Mouse (Mus musculus): ENCODE data around the gene Fam192a. TPM values are rescaled to one million over a fixed set of nuclear protein-coding genes. Genes with fewer than 3 reads are reported as not detected.

The Fam192a gene
- polyA plus RNA-seq, 1 experiment from 2014 or later: 70.0 TPM

DNA sequence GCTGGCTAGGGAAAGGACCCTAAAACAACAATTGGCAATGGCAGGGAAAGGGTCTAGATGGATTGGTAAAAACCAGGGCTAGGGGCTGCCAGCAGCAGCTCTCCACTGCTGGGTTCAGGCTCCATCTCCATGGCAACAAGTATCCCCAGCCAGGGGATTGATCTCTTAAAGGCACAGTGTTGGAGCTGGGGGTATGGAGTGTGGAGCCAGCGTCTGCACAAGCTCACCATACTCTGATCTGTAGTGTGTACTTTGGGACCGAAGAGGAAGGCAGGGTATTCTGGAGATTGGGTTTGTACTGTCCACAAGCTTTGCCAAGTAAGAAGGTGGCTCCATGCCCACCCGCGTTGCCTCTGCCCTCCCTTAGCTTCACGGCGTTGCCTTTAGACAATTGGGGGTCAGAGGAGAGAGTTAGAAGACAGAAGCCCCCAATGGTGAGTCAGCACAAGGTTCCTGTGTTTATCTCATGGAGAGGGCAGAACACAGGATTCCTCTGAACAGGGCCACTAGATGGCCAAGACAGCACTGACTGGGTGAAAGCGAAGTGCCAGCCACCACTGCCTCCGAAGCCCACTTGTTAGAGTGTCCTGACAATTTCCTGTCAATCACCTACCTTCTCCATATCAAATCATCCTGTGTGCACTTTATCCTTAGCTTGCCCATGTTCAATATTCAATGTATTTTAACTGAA lies 34.5 kb downstream of the Fam192a start:
- H3K36me3 ChIP-seq: 0 out of 2 replicates have a peak, but pooled peaks cover 6% of the 10 kb centered on the region
- H3K4me1 ChIP-seq: peaks cover 21% of the 10 kb centered on the region
- H3K9me3 ChIP-seq (replicated peaks): no peaks in the 10 kb centered on the region
- no peak; the same call in 1 of the 2 replicates for ATAC-seq (replicated peaks; ENCODE audit: low FRiP score)
- H3K9ac ChIP-seq: no peak overlapping the region
- H3K4me2 ChIP-seq: no peak overlapping the region
- no peaks in the 10 kb centered on the region for H3K27me3 ChIP-seq
- 75% methylated on average over 8 of the region's 8 CpGs for WGBS
- no peak overlapping the region for H3K4me3 ChIP-seq (replicated peaks)
- no peak overlapping the region for H3K27ac ChIP-seq

DNA sequence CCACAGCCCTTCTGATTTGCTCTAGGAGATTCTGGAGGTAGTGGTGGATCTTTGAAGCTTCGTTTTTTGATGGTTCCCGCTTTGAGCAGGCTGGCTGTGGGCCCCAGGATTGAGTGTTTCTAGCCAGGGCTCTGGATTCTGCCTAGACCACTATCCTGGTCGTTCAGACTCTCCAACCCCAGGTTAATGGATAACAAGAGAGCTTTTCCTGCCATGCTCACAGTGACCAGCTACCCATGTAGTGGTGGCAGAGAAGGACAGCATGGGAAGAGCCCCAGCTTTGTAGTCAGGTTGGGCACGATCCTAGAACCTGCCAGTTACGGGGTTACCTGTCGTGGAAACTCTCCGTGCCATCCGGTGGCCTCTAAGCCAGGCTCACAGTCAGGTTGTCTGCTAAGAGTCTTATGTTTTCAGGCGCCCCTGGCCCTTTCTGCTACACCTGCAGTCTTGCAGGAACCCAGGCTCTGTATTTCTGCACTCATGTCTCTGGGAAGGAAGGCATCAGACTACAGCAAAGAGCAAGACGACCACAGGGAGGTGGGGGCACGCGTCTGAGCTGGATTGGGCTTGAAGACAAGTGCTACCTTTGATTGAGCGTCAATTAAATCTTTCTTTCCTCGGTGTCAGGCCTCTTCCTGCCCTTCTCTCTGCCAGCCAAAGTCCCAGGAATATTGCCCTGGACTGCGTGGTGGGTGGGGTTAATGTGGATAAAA lies 35.2 kb downstream of the Fam192a start:
- Histone ChIP-seq H3K9me3 (replicated peaks) (no peaks in the 10 kb centered on the region), H3K4me2 (no peak overlapping the region), H3K27ac (peak overlapping the region; percentile 29; the same call in 1 of the 2 replicates), H3K36me3 (no peaks in the 10 kb centered on the region), H3K4me1 (peaks cover 21% of the 10 kb centered on the region), H3K9ac (no peak overlapping the region), H3K4me3 (replicated peaks) (no peak overlapping the region), H3K27me3 (no peaks in the 10 kb centered on the region)
- peak; percentile 55; the same call in 1 of the 2 replicates for ATAC-seq (replicated peaks; ENCODE audit: low FRiP score)
- WGBS: 47% methylated on average over 15 of the region's 15 CpGs

DNA sequence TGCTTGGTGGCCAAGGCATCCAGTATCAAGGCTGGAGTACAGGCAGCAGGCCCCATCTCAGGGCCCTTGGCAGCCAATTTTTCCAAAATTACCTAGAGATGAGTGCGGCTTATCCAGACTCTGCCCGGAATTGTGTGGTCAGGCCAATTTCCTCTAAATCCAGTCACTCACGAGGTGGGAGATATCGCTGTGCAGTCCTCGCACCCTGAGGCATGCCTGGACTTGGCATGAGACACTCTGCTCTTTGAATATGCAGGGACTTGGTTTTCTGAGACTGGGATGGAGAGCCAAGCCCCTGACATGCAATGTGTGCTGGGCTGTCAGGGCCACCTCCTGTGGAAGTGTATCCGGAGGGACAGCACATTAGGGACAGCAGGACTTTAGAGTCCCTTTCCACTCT lies 35.8 kb downstream of the Fam192a start:
- Histone ChIP-seq H3K36me3 (no peaks in the 10 kb centered on the region), H3K9me3 (replicated peaks) (no peaks in the 10 kb centered on the region), H3K27ac (peak overlapping the region; percentile 29; the same call in 1 of the 2 replicates), H3K4me1 (peaks cover 21% of the 10 kb centered on the region), H3K4me2 (no peak overlapping the region), H3K4me3 (replicated peaks) (no peak overlapping the region), H3K9ac (no peak overlapping the region), H3K27me3 (no peaks in the 10 kb centered on the region)
- 68% methylated on average over 6 of the region's 6 CpGs for WGBS
- ATAC-seq (replicated peaks; ENCODE audit: low FRiP score): no peak

DNA sequence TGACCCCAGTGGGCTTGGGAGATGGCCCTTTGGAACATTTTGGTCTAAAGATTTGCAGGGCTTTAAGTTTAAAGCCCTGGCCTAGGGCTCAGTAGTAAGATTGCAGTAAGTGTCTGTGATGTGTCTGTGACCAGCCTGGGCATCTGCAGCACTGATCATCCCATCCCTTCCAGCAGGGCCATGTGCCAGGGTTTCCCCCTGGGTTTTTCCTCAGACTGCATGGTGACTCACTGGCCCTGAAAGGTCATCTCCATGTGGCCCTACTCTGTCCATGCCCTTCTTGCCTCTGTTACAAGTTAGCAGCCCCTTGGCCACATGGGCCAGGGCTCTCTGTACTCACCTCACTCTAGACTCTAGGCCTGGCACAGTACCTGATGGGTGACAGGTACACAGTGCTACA lies 37.4 kb downstream of the Fam192a start:
- H3K27me3 ChIP-seq: no peaks in the 10 kb centered on the region
- ATAC-seq (replicated peaks; ENCODE audit: low FRiP score): no peak
- H3K9me3 ChIP-seq (replicated peaks): no peaks in the 10 kb centered on the region
- H3K9ac ChIP-seq: no peak overlapping the region
- no peak overlapping the region for H3K27ac ChIP-seq
- H3K4me2 ChIP-seq: no peak overlapping the region
- H3K4me3 ChIP-seq (replicated peaks): no peak overlapping the region
- peaks cover 17% of the 10 kb centered on the region for H3K4me1 ChIP-seq
- no peaks in the 10 kb centered on the region for H3K36me3 ChIP-seq

DNA sequence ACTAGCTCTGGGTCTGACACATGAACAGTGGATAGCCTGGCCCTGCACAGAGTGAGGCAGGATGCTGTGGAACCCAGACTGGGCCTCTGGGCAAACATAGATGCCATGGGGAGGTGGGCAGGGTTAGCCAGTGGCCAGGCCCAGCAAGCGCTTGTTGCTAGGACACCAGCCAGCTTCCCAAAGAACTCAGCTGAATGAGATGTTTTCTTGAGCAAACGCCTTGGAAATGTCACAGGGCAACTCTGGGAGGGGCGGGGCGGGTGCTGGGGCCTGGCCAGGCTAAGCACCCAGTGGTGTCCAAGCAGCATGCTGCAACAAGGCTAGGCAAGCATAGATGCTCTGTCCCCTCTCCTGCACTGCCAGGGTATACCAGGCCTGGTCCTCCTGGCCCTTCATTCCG lies 40.5 kb downstream of the Fam192a start:
- H3K4me1 ChIP-seq: peaks cover 4% of the 10 kb centered on the region
- ATAC-seq (replicated peaks; ENCODE audit: low FRiP score): no peak
- H3K4me2 ChIP-seq: no peak overlapping the region
- no peak overlapping the region for H3K27ac ChIP-seq
- WGBS: 75% methylated on average over 5 of the region's 5 CpGs
- H3K9me3 ChIP-seq (replicated peaks): no peaks in the 10 kb centered on the region
- H3K9ac ChIP-seq: no peak overlapping the region
- H3K36me3 ChIP-seq: no peaks in the 10 kb centered on the region
- no peak overlapping the region for H3K4me3 ChIP-seq (replicated peaks)
- no peaks in the 10 kb centered on the region for H3K27me3 ChIP-seq

DNA sequence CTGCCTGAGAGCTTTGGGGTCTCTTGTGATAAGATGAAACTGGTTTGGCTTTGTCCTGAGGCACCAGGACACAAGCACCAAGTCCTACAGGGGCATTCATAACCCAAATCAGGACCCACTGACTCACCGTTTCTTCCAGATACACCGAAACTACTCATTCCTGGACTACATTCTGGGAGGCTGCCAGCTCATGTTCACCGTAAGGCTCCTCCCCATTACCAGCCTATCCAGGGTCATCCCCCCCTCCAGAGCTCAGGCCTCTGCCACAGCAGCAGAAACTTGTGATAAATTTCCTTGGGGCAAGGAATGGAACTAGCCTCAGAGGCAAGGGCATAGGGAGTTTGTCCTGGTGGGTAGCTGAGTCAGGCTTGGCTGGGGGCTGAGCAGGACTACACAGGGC lies 44.5 kb downstream of the Fam192a start:
- no peak overlapping the region for H3K4me2 ChIP-seq
- H3K36me3 ChIP-seq: no peaks in the 10 kb centered on the region
- no peak overlapping the region for H3K9ac ChIP-seq
- no peak overlapping the region for H3K27ac ChIP-seq
- no peaks in the 10 kb centered on the region for H3K9me3 ChIP-seq (replicated peaks)
- no peak for ATAC-seq (replicated peaks; ENCODE audit: low FRiP score)
- WGBS: 61% methylated on average over 3 of the region's 3 CpGs
- no peaks in the 10 kb centered on the region for H3K4me1 ChIP-seq
- H3K4me3 ChIP-seq (replicated peaks): no peak overlapping the region
- H3K27me3 ChIP-seq: no peaks in the 10 kb centered on the region

DNA sequence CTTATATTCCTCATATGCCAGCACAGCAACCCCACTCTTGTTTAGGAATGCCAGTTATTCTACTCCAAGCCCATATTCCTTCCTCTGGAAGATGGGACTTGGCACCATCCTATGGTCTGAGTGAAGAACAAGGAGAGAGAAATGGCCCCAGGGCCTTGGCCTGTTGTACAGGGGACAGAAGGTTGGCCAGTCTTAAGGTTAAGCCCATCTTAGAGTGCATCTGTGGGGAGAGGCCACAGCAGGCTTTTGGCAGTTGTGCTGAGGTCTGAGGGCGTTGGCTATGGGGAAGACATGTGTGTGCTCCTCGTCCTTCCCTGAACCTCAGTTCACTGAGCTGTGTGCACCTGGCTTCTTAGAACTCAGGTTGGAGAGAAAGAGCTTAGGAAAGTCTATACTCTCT lies 49.1 kb downstream of the Fam192a start:
- H3K9ac ChIP-seq: no peak overlapping the region
- H3K36me3 ChIP-seq: no peaks in the 10 kb centered on the region
- 95% methylated on average over 2 of the region's 2 CpGs for WGBS
- no peaks in the 10 kb centered on the region for H3K27me3 ChIP-seq
- H3K9me3 ChIP-seq (replicated peaks): no peaks in the 10 kb centered on the region
- no peak for ATAC-seq (replicated peaks; ENCODE audit: low FRiP score)
- no peak overlapping the region for H3K27ac ChIP-seq
- 0 out of 2 replicates have a peak, but pooled peaks cover 2% of the 10 kb centered on the region for H3K4me1 ChIP-seq
- no peak overlapping the region for H3K4me3 ChIP-seq (replicated peaks)
- no peak overlapping the region for H3K4me2 ChIP-seq

DNA sequence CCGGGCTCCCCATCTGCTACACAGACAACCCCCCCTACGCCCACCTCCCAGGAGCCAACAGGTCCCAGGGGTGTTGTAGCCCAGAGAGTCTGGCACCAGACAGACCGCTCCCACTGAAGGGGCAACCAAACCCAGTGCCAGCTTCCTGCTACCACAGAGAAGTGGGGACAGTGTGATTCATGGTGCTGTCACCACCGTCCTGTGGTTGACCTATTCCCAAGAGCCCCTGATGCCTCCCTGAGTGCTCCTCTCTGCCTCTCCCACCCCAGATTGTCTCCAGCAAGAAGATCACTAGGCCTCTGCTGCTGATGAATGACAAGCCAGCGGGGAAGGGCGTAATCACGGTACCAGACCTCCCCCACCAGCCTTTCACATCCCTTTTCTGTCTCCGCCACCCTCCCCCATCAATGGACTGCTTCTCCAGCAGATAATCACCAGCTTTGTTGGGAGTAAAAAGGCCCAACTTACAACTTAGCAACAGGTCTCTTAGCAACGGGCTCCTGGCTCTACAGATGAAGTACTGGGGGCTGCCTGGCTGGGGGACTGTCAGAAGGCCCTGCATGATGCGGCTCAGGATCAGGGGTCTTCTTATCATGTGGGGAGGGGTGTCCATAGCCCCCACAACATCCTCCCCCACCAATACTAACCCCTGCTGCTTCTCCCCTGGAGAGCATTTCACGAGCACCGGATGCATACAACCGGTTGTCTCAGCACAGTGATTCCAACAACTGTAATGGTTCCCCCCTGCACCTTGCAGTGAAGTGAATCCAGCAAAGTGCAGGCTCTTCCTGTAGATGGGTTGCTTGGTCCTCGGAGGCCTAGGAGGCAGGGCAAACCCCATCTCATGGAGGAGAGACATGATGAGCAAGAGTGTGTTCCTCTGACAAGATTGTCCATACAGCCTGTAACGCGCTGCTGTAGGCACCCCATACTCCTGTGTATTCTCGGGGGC lies 50.0 kb downstream of the Fam192a start:
- Histone ChIP-seq H3K4me1 (0 out of 2 replicates have a peak, but pooled peaks cover 2% of the 10 kb centered on the region), H3K4me2 (no peak overlapping the region), H3K27ac (no peak overlapping the region), H3K36me3 (no peaks in the 10 kb centered on the region), H3K9ac (no peak overlapping the region), H3K9me3 (replicated peaks) (no peaks in the 10 kb centered on the region), H3K27me3 (no peaks in the 10 kb centered on the region), H3K4me3 (replicated peaks) (no peak overlapping the region)
- WGBS: 57% methylated on average over 17 of the region's 17 CpGs
- ATAC-seq (replicated peaks; ENCODE audit: low FRiP score): no peak

DNA sequence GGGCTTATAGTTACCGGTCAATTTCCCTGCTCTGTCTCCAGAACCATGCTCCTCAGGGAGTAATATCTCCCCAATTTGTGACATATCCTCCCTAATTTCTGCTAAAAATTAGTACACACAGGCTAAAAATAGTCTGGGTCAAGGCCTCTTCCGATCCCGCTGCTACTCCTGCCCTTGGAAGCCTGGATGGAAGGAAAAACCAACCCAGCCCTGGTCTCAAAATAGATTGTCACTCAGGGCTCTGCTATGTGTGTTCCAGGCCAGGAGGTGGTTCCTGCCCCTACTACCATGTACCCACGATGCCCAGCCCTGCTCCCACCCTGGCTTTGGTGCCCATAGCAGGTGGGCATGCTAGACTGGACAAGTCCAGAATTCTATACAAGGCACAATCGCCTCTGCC lies 51.8 kb downstream of the Fam192a start:
- Histone ChIP-seq H3K27me3 (no peaks in the 10 kb centered on the region), H3K4me3 (replicated peaks) (no peak overlapping the region), H3K4me1 (0 out of 2 replicates have a peak, but pooled peaks cover 2% of the 10 kb centered on the region), H3K4me2 (no peak overlapping the region), H3K27ac (no peak overlapping the region), H3K9ac (no peak overlapping the region), H3K9me3 (replicated peaks) (no peaks in the 10 kb centered on the region), H3K36me3 (no peaks in the 10 kb centered on the region)
- no peak for ATAC-seq (replicated peaks; ENCODE audit: low FRiP score)
- WGBS: 73% methylated on average over 5 of the region's 5 CpGs

DNA sequence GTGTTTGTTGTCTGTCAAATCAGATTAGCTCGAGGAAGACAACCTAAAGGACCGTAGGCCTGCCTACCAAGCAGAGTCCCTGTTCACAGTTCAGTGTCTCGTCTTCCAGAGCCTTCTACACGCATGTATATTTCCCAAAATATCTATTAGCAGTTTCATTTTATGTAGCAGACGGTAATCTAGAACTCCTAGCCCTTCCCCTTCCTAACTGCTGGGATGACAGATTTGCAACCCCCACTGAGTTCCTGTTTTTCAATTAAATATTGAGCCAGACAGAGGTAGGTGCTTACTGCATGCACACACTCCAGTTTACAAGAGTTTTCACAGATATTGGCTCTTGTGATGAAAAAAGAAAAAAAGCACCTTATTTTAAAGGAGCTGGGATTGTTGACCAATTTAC lies 52.3 kb downstream of the Fam192a start:
- Histone ChIP-seq H3K4me2 (no peak overlapping the region), H3K36me3 (no peaks in the 10 kb centered on the region), H3K9me3 (replicated peaks) (no peaks in the 10 kb centered on the region), H3K4me3 (replicated peaks) (no peak overlapping the region), H3K27me3 (no peaks in the 10 kb centered on the region), H3K27ac (no peak overlapping the region), H3K4me1 (0 out of 2 replicates have a peak, but pooled peaks cover 2% of the 10 kb centered on the region), H3K9ac (no peak overlapping the region)
- WGBS: 58% methylated on average over 5 of the region's 5 CpGs
- ATAC-seq (replicated peaks; ENCODE audit: low FRiP score): no peak

DNA sequence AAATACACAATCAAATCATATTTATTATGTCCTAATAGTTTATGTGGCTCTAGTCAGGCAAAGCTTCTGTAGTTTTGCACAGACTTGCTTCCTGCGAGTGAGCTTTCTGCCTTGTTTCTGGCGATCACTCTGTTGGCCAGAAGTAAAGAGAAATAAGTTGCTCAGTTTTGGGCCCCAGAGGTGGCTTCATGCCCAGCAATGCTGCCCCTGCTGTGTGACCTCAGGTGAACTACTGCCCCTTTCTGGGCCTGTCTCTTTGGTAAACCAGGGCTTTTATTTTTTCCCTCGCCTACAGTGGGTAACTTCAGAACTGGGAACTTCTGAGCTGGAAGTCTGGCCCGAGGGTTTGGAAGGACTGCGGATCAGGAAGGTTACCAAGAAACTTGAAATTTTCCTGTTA lies 52.8 kb downstream of the Fam192a start:
- no peak overlapping the region for H3K27ac ChIP-seq
- no peaks in the 10 kb centered on the region for H3K36me3 ChIP-seq
- H3K9me3 ChIP-seq (replicated peaks): no peaks in the 10 kb centered on the region
- 0 out of 2 replicates have a peak, but pooled peaks cover 2% of the 10 kb centered on the region for H3K4me1 ChIP-seq
- H3K4me2 ChIP-seq: no peak overlapping the region
- 82% methylated on average over 5 of the region's 5 CpGs for WGBS
- ATAC-seq (replicated peaks; ENCODE audit: low FRiP score): no peak
- H3K4me3 ChIP-seq (replicated peaks): no peak overlapping the region
- no peaks in the 10 kb centered on the region for H3K27me3 ChIP-seq
- H3K9ac ChIP-seq: no peak overlapping the region

DNA sequence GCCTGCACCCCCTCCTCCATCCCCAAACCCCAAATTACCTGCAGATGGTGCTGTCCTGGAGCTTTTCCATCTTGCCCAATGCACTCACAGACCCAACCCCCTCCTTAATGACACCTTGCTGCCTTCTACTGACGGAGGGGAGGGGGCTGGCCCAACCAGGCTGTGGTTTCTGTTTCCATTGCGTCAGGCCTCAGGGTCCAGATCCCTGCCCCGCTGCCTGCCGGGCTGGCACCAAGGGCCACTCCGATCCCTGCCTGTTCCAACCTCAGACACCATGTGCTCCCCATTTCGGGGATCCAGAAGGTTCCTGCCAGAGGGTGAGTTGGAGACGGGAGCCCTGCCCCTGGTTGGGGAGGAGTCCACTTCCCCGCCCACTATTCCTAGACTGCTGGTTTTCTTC lies 57.8 kb downstream of the Fam192a start:
- H3K9ac ChIP-seq: no peak overlapping the region
- whole genome bisulfite sequencing: 57% methylated on average over 8 of the region's 8 CpGs
- ATAC-seq (replicated peaks; ENCODE audit: low FRiP score): no peak

More for the DNA sequence above, 57.8 kb downstream of the Fam192a start:
- Histone ChIP-seq H3K4me1 (no peaks in the 10 kb centered on the region), H3K9me3 (replicated peaks) (no peaks in the 10 kb centered on the region), H3K27ac (no peak overlapping the region), H3K4me2 (no peak overlapping the region), H3K4me3 (replicated peaks) (no peak overlapping the region), H3K27me3 (no peaks in the 10 kb centered on the region), H3K36me3 (no peaks in the 10 kb centered on the region)

All from kidney, embryonic 15.5 days (tissue).